Mouse (Mus musculus): ENCODE data around the gene Ramp2. TPM values are rescaled to one million over a fixed set of nuclear protein-coding genes. Genes with fewer than 3 reads are reported as not detected.
A peak's percentile ranks its signal among the peaks of the same experiment; 100 is the strongest.

Ramp2 gene
- polyA plus RNA-seq, 1 experiment from 2014 or later, result 53.0 TPM

DNA sequence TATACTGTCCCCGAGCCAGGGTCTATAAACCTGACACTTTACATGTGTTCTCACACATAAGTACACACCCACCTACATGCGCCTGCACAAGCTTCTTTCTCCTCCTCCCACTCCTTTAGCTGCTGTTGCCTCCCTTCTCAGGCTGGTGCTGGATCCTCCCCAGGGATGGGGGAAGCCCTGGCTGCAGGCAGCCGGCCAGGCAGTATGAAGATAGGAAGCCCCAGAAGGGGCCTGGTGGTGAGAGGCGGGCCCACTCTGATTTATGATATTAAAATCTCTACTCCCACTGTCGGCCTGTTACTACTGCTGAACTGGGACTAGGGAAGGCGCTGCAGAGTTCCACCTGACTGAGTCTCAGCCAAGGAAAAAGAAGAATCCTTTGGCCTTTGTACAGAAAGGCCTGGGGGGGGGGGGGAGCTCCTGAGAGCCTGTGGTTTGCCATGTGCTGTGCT is 13.5 kb downstream of the Ramp2 start:
- peak overlapping the region; percentile 89 for H3K27ac ChIP-seq
- H3K27me3 ChIP-seq, result peaks cover 30% of the 10 kb centered on the region
- ATAC-seq (ENCODE audit: insufficient number of reproducible peaks, insufficient read depth, low FRiP score, low TSS enrichment, low read depth), result no peak
- peak overlapping the region; percentile 72; the same call in 1 of the 2 replicates for H3K9ac ChIP-seq (replicated peaks)
- H3K36me3 ChIP-seq, result peaks cover 20% of the 10 kb centered on the region
- peaks cover 46% of the 10 kb centered on the region for H3K4me1 ChIP-seq (replicated peaks)
- H3K9me3 ChIP-seq, result no peaks in the 10 kb centered on the region
- peak overlapping the region; percentile 97 for H3K4me2 ChIP-seq
- H3K4me3 ChIP-seq (replicated peaks), result peak overlapping the region; percentile 59; the same call in 1 of the 2 replicates
- 24% methylated on average over 6 of the region's 6 CpGs for WGBS

- H3K4me1 ChIP-seq (replicated peaks), result peaks cover 48% of the 10 kb centered on the region
- peak; percentile 80 for ATAC-seq (ENCODE audit: insufficient number of reproducible peaks, insufficient read depth, low FRiP score, low TSS enrichment, low read depth)
- H3K36me3 ChIP-seq, result peaks cover 20% of the 10 kb centered on the region
- H3K4me2 ChIP-seq, result peak within 1 kb of the TSS; percentile 97
- WGBS, result under 1% methylated on average over 43 of the region's 43 CpGs
- H3K9me3 ChIP-seq, result no peaks in the 10 kb centered on the region
- H3K9ac ChIP-seq (replicated peaks), result peak within 1 kb of the TSS; percentile 72
- H3K27me3 ChIP-seq, result peaks cover 38% of the 10 kb centered on the region
- H3K27ac ChIP-seq, result peak within 1 kb of the TSS; percentile 89
- peak within 1 kb of the TSS; percentile 59 for H3K4me3 ChIP-seq (replicated peaks)
Observed at GRCm38 (mm10) chr11:101259948-101260825, 14.4 kb downstream of the Ramp2 start, which contains the start of gene Wnk4. Gene Wnk4 (plus strand): TSS chr11:101260567.

DNA sequence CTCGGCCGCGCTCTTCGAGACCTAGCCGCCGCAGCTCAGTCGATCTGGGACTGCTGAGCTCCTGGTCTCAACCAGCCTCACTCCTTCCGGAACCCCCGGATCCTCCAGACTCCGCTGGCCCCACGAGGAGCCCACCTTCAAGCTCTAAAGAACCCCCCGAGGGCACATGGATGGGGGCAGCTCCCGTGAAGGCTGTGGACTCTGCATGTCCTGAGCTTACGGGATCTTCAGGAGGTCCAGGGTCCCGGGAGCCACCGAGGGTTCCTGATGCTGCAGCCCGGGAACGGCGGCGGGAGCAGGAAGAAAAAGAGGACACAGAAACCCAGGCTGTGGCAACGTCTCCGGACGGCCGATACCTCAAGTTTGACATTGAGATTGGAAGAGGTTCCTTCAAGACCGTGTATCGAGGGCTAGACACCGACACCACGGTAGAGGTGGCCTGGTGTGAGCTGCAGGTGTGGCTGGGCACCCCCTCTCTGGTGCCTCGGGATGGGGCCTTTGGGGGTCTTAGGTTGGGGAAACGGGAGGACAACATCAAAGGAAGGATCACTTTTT is 15.1 kb downstream of the Ramp2 start:
- H3K4me2 ChIP-seq, result peak overlapping the region; percentile 97
- peaks cover 50% of the 10 kb centered on the region for H3K4me1 ChIP-seq (replicated peaks)
- H3K9ac ChIP-seq (replicated peaks), result peak overlapping the region; percentile 72
- ATAC-seq (ENCODE audit: insufficient number of reproducible peaks, insufficient read depth, low FRiP score, low TSS enrichment, low read depth), result no peak
- peak overlapping the region; percentile 59 for H3K4me3 ChIP-seq (replicated peaks)
- H3K9me3 ChIP-seq, result no peaks in the 10 kb centered on the region
- peaks cover 45% of the 10 kb centered on the region for H3K27me3 ChIP-seq
- 0% methylated on average over 30 of the region's 30 CpGs for WGBS
- H3K27ac ChIP-seq, result peak overlapping the region; percentile 89
- H3K36me3 ChIP-seq, result peaks cover 18% of the 10 kb centered on the region

- Histone ChIP-seq H3K9ac (replicated peaks) (peak overlapping the region; percentile 48), H3K4me3 (replicated peaks) (peak overlapping the region; percentile 59), H3K36me3 (peaks cover 8% of the 10 kb centered on the region; the same call in 1 of the 2 replicates), H3K4me1 (replicated peaks) (peaks cover 50% of the 10 kb centered on the region), H3K27me3 (peaks cover 59% of the 10 kb centered on the region), H3K4me2 (peak overlapping the region; percentile 97), H3K27ac (peak overlapping the region; percentile 53; the same call in 1 of the 2 replicates), H3K9me3 (no peaks in the 10 kb centered on the region)
- 3% methylated on average over 24 of the region's 24 CpGs for WGBS
- no peak for ATAC-seq (ENCODE audit: insufficient number of reproducible peaks, insufficient read depth, low FRiP score, low TSS enrichment, low read depth)
Observed at GRCm38 (mm10) chr11:101262272-101262967, 16.6 kb downstream of the Ramp2 start.

GRCm38 (mm10) chr11:101263138-101263988 is 17.5 kb downstream of the Ramp2 start:
- H3K36me3 ChIP-seq, result no peaks in the 10 kb centered on the region
- peaks cover 67% of the 10 kb centered on the region for H3K27me3 ChIP-seq
- H3K4me3 ChIP-seq (replicated peaks), result peak overlapping the region; percentile 59
- no peak overlapping the region for H3K27ac ChIP-seq
- H3K4me1 ChIP-seq (replicated peaks), result peaks cover 50% of the 10 kb centered on the region
- H3K9me3 ChIP-seq, result no peaks in the 10 kb centered on the region
- H3K4me2 ChIP-seq, result peak overlapping the region; percentile 97
- H3K9ac ChIP-seq (replicated peaks), result no peak overlapping the region
- WGBS, result 4% methylated on average over 32 of the region's 32 CpGs
- ATAC-seq (ENCODE audit: insufficient number of reproducible peaks, insufficient read depth, low FRiP score, low TSS enrichment, low read depth), result no peak

- peaks cover 45% of the 10 kb centered on the region for H3K4me1 ChIP-seq (replicated peaks)
- H3K9ac ChIP-seq (replicated peaks), result no peak overlapping the region
- H3K4me2 ChIP-seq, result 0 out of 2 replicates have a peak overlapping the region, but pooled peaks have one; percentile 97
- ATAC-seq (ENCODE audit: insufficient number of reproducible peaks, insufficient read depth, low FRiP score, low TSS enrichment, low read depth), result no peak
- WGBS, result 12% methylated on average over 3 of the region's 3 CpGs
- no peaks in the 10 kb centered on the region for H3K9me3 ChIP-seq
- no peak overlapping the region for H3K27ac ChIP-seq
- peak overlapping the region; percentile 59; the same call in 1 of the 2 replicates for H3K4me3 ChIP-seq (replicated peaks)
- no peaks in the 10 kb centered on the region for H3K36me3 ChIP-seq
- H3K27me3 ChIP-seq, result peaks cover 72% of the 10 kb centered on the region
Observed at GRCm38 (mm10) chr11:101263989-101264280, 18.1 kb downstream of the Ramp2 start.

DNA sequence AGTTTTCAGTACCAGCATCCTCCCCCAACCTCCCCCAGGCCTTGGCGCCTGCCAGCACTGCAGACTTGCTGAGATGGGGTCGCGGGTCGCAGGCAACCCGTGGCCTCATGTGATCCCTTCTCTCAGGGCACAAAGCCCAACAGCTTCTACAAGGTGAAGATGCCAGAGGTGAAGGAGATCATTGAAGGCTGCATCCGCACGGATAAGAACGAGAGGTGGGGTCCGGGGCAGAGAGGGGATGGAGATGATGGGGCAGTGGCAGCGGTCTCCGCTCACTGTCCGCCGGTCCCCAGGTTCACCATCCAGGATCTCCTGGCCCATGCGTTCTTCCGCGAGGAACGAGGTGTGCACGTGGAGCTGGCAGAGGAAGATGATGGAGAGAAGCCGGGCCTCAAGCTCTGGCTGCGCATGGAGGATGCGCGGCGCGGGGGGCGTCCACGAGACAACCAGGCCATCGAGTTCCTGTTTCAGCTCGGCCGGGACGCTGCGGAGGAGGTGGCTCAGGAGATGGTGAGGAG is 19.2 kb downstream of the Ramp2 start:
- no peak overlapping the region for H3K27ac ChIP-seq
- ATAC-seq (ENCODE audit: insufficient number of reproducible peaks, insufficient read depth, low FRiP score, low TSS enrichment, low read depth), result no peak

DNA sequence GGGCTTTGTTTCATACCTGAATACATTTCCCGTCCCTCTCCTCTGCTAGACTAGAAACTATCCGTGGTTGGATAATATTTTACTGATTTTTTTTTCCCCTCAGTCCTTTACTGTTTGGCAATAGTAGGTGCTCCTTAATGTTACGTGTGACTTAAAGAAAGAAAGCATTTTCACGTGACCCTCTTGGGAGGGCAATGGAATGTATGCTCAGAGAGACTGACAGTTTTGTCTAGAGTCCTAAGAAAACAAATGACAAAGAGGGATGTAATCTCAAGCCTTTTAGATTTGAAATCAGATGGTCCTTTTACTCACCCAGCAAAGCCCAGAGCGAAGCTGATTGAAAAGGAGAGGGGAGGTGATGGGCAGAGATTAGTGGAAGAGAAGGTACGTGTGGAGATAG is 20.1 kb downstream of the Ramp2 start:
- H3K9ac ChIP-seq (replicated peaks), result no peak overlapping the region
- peaks cover 81% of the 10 kb centered on the region for H3K27me3 ChIP-seq
- H3K36me3 ChIP-seq, result no peaks in the 10 kb centered on the region
- H3K4me1 ChIP-seq (replicated peaks), result peaks cover 28% of the 10 kb centered on the region
- H3K9me3 ChIP-seq, result no peaks in the 10 kb centered on the region
- no peak overlapping the region for H3K4me3 ChIP-seq (replicated peaks)
- H3K4me2 ChIP-seq, result peak overlapping the region; percentile 61; the same call in 1 of the 2 replicates
- 28% methylated on average over 6 of the region's 6 CpGs for WGBS
- no peak overlapping the region for H3K27ac ChIP-seq
- ATAC-seq (ENCODE audit: insufficient number of reproducible peaks, insufficient read depth, low FRiP score, low TSS enrichment, low read depth), result no peak

More for the DNA sequence above, 19.2 kb downstream of the Ramp2 start:
- Histone ChIP-seq H3K9me3 (no peaks in the 10 kb centered on the region), H3K4me1 (replicated peaks) (peaks cover 34% of the 10 kb centered on the region), H3K4me3 (replicated peaks) (peak overlapping the region; percentile 35), H3K27me3 (peaks cover 81% of the 10 kb centered on the region), H3K4me2 (peak overlapping the region; percentile 61), H3K9ac (replicated peaks) (peak overlapping the region; percentile 9; the same call in 1 of the 2 replicates), H3K36me3 (no peaks in the 10 kb centered on the region)
- 2% methylated on average over 31 of the region's 31 CpGs for WGBS

DNA sequence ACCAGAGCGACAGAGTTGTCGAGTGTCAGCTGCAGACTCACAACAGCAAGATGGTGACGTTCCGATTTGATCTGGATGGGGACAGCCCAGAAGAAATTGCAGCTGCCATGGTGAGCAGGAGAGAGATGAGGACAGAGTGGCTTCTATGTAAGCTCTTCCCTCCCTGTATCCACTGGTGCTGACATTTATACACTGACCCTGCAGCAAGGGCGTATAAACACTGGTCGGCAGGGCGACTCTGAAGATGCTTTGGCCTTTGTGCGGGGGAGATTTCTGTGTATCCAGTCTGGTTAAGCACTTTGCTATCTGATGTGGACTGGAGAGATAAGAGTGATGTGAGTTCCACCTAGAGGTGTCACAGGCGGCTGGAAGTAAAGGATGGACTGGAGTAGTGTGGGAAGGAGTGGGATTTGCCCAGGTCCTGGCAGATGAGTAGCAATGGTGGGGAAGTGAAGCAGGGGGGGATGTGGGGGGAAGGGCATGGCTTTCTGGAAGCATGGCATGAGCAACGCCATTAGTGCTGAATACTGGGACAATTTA is 23.8 kb downstream of the Ramp2 start:
- H3K27me3 ChIP-seq, result peaks cover 49% of the 10 kb centered on the region
- H3K36me3 ChIP-seq, result no peaks in the 10 kb centered on the region
- H3K4me1 ChIP-seq (replicated peaks), result peaks cover 8% of the 10 kb centered on the region
- H3K9me3 ChIP-seq, result no peaks in the 10 kb centered on the region
- ATAC-seq (ENCODE audit: insufficient number of reproducible peaks, insufficient read depth, low FRiP score, low TSS enrichment, low read depth), result no peak
- no peak overlapping the region for H3K4me3 ChIP-seq (replicated peaks)
- no peak overlapping the region for H3K9ac ChIP-seq (replicated peaks)
- no peak overlapping the region for H3K27ac ChIP-seq
- WGBS, result 15% methylated on average over 10 of the region's 10 CpGs
- no peak overlapping the region for H3K4me2 ChIP-seq

GRCm38 (mm10) chr11:101272446-101272845 is 26.6 kb downstream of the Ramp2 start:
- no peaks in the 10 kb centered on the region for H3K9me3 ChIP-seq
- peaks cover 10% of the 10 kb centered on the region for H3K4me1 ChIP-seq (replicated peaks)
- H3K27ac ChIP-seq, result no peak overlapping the region
- peaks cover 38% of the 10 kb centered on the region for H3K27me3 ChIP-seq
- H3K4me3 ChIP-seq (replicated peaks), result no peak overlapping the region
- H3K4me2 ChIP-seq, result no peak overlapping the region
- peaks cover 16% of the 10 kb centered on the region; the same call in 1 of the 2 replicates for H3K36me3 ChIP-seq
- ATAC-seq (ENCODE audit: insufficient number of reproducible peaks, insufficient read depth, low FRiP score, low TSS enrichment, low read depth), result no peak
- no peak overlapping the region for H3K9ac ChIP-seq (replicated peaks)
- 85% methylated on average over 3 of the region's 3 CpGs for WGBS

Measured in limb, embryonic 12.5 days (tissue).